Mouse (Mus musculus) urinary bladder, postnatal 4 days (tissue): ENCODE data around the gene Plce1.
"Not testable (repeated sequence)": the region's sequence is repeated elsewhere in the genome, so short reads cannot be mapped to it uniquely, and the experiment has no call there.

Source experiments
- DNase-seq, 2 experiments: peaks; one replicate each; pipeline ENCODE4 v3.0.0; 2021 to 2022; ENCODE audit warnings: low spot score in 2 of 2

The Plce1 gene

GRCm38 (mm10) chr19:38488103-38488912 is 7.4 kb downstream of the Plce1 start:
- DNase-seq, result no peak

- no peak for DNase-seq
Measured at GRCm38 (mm10) chr19:38498233-38498632, 17.3 kb downstream of the Plce1 start.

- DNase-seq, result peak in 1 of 2 experiments; percentile 34
Measured at GRCm38 (mm10) chr19:38504597-38504996, 23.7 kb downstream of the Plce1 start.

GRCm38 (mm10) chr19:38506131-38506530 is 25.2 kb downstream of the Plce1 start:
- no peak for DNase-seq

- no peak for DNase-seq
Measured at GRCm38 (mm10) chr19:38507251-38507965, 26.5 kb downstream of the Plce1 start.

- no peak for DNase-seq
Measured at GRCm38 (mm10) chr19:38507966-38508625, 27.2 kb downstream of the Plce1 start.

GRCm38 (mm10) chr19:38514417-38515184 is 33.7 kb downstream of the Plce1 start:
- DNase-seq, result no peak

GRCm38 (mm10) chr19:38526855-38527254 is 45.9 kb downstream of the Plce1 start:
- DNase-seq, result no peak

- no peak for DNase-seq
Measured at GRCm38 (mm10) chr19:38527475-38527874, 46.6 kb downstream of the Plce1 start.

- DNase-seq, result no peak
Measured at GRCm38 (mm10) chr19:38533230-38533629, 52.3 kb downstream of the Plce1 start.

GRCm38 (mm10) chr19:38539338-38539737 is 58.4 kb downstream of the Plce1 start:
- DNase-seq, result no peak

- DNase-seq, result no peak
Measured at GRCm38 (mm10) chr19:38540549-38540948, 59.6 kb downstream of the Plce1 start.

- DNase-seq, result no peak
Measured at GRCm38 (mm10) chr19:38549487-38550058, 68.7 kb downstream of the Plce1 start.

GRCm38 (mm10) chr19:38553551-38553950 is 72.6 kb downstream of the Plce1 start:
- no peak for DNase-seq

GRCm38 (mm10) chr19:38555399-38555798 is 74.5 kb downstream of the Plce1 start:
- no peak for DNase-seq

GRCm38 (mm10) chr19:38558816-38559215 is 77.9 kb downstream of the Plce1 start:
- no peak for DNase-seq

GRCm38 (mm10) chr19:38561887-38562286 is 81.0 kb downstream of the Plce1 start:
- DNase-seq, result not testable (repeated sequence)

GRCm38 (mm10) chr19:38566156-38566555 is 85.2 kb downstream of the Plce1 start:
- no peak for DNase-seq

- DNase-seq, result no peak
Measured at GRCm38 (mm10) chr19:38566752-38567151, 85.8 kb downstream of the Plce1 start.

GRCm38 (mm10) chr19:38567331-38567730 is 86.4 kb downstream of the Plce1 start:
- no peak for DNase-seq

GRCm38 (mm10) chr19:38578554-38579146 is 97.7 kb downstream of the Plce1 start:
- DNase-seq, result no peak
